Mouse (Mus musculus) hindbrain, embryonic 16.5 days (tissue): ENCODE measurements at regions not wholly inside any gene's neighbourhood (a gene's known extent, or its start where the extent isn't known, plus 50 kb on each side); places are given as distances from the start of the nearest gene placed in this dataset.

Experiments used
- ATAC-seq: fragments of 200-750 bp; cut with Nextera tagmentation; 2 replicates; pipeline ENCODE4 v1.8.0; 2017; ENCODE audit warnings: moderate TSS enrichment, moderate library complexity
- H3K27ac ChIP-seq: fragments of 300-500 bp; sonication (generic); 2 replicates; pipeline ENCODE4 v1.5.1; 2014; ENCODE audit warnings: low read depth, mild to moderate bottlenecking, control low read depth, low read length, moderate library complexity
- H3K27me3 ChIP-seq: fragments of 300-500 bp; sonication (generic); replicated peaks from 2 replicates; pipeline ENCODE4 v1.6.1; 2014; ENCODE audit warnings: low read length; ENCODE audit not compliant: control insufficient read depth, insufficient read depth
- H3K36me3 ChIP-seq: fragments of 300-500 bp; sonication (generic); 2 replicates; pipeline ENCODE4 v1.6.1; 2014; ENCODE audit warnings: mild to moderate bottlenecking, low read length, moderate library complexity, mixed read lengths; ENCODE audit not compliant: control insufficient read depth, insufficient read depth
- H3K4me1 ChIP-seq: fragments of 300-500 bp; sonication (generic); 2 replicates; pipeline ENCODE4 v1.6.1; 2014; ENCODE audit warnings: low read depth, low read length; ENCODE audit not compliant: control insufficient read depth, insufficient read depth
- H3K4me2 ChIP-seq: fragments of 300-500 bp; sonication (generic); 2 replicates; pipeline ENCODE4 v1.6.1; 2014; ENCODE audit warnings: mild to moderate bottlenecking, low read length, control low read depth, moderate library complexity
- H3K4me3 ChIP-seq: fragments of 300-500 bp; sonication (generic); 2 replicates; pipeline ENCODE4 v1.5.1; 2014; ENCODE audit warnings: mild to moderate bottlenecking, low read length, control low read depth, moderate library complexity
- H3K9ac ChIP-seq: fragments of 300-500 bp; sonication (generic); 2 replicates; pipeline ENCODE4 v1.6.1; 2014; ENCODE audit warnings: low read depth, mild to moderate bottlenecking, control low read depth, low read length, moderate library complexity
- H3K9me3 ChIP-seq: fragments of 300-500 bp; sonication (generic); 2 replicates; pipeline ENCODE4 v1.6.1; 2014; ENCODE audit warnings: mild to moderate bottlenecking, low read length, moderate library complexity; ENCODE audit not compliant: control insufficient read depth
- WGBS: fragments of 180-500 bp; shearing (Covaris S2); extraction: QIAGEN DNeasy Blood & Tissue Kit; methylation state at CpG from one replicate; pipeline ENCODE4 v1.1.7; 2014; 5-methylcytosine and 5-hydroxymethylcytosine counted together

GRCm38 (mm10) chr4:98282275-98282674 is 100.8 kb downstream of the Tm2d1 start:
- WGBS = 59% methylated on average over 2 of the region's 2 CpGs
- no peak overlapping the region for H3K4me2 ChIP-seq
- H3K4me3 ChIP-seq = no peak overlapping the region
- no peaks in the 10 kb centered on the region for H3K4me1 ChIP-seq
- H3K27ac ChIP-seq = no peak overlapping the region
- ATAC-seq = no peak
- no peaks in the 10 kb centered on the region for H3K36me3 ChIP-seq
- no peaks in the 10 kb centered on the region for H3K9me3 ChIP-seq
- no peaks in the 10 kb centered on the region for H3K27me3 ChIP-seq
- no peak overlapping the region for H3K9ac ChIP-seq

DNA sequence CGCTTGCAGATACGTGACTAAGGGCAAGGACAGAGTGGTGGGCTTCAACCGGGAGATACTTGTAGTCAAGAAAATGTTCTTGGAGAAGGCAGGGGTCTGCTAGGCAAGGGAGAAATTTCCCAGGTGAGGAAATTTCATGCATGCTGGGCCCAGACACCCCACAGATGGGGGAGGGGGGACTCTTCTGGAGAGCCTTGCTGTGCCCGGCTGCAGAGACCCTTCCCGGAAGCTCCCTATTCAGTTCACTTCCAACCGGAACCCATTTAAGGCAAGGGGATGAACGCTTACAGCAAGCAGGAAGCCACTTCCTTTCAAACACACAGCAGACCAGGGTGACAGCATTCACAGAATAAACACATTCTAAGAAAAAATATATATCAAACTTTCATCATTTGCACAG is 124.8 kb downstream of the Tm2d1 start:
- H3K4me1 ChIP-seq = no peaks in the 10 kb centered on the region
- no peak overlapping the region for H3K4me3 ChIP-seq
- no peak overlapping the region for H3K9ac ChIP-seq
- ATAC-seq = no peak
- WGBS = 80% methylated on average over 7 of the region's 7 CpGs
- no peak overlapping the region for H3K27ac ChIP-seq
- H3K9me3 ChIP-seq = no peaks in the 10 kb centered on the region
- H3K4me2 ChIP-seq = no peak overlapping the region
- H3K27me3 ChIP-seq = no peaks in the 10 kb centered on the region
- no peaks in the 10 kb centered on the region for H3K36me3 ChIP-seq

DNA sequence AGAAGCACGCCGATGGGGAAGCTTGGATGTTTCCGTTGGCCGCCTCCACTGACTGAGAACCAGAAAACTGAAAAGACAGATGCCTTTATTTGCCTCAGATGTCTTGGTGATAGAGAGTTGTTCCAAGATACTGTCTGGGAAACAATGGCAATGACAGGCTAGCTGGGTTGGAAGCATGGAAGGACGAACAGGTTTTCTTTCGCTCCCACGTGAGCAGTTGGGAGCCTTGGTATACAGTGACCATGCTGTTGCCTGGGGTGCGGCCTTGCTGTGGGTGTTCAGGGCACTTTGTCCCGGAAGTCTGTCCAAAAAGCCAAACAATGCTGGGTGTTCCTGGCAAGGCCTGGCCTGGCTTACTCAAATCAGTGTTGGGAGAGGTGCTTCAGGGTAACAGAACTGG is 125.4 kb downstream of the Tm2d1 start:
- Histone ChIP-seq H3K9me3 (no peaks in the 10 kb centered on the region), H3K27me3 (no peaks in the 10 kb centered on the region), H3K4me1 (no peaks in the 10 kb centered on the region), H3K27ac (no peak overlapping the region), H3K36me3 (no peaks in the 10 kb centered on the region), H3K9ac (no peak overlapping the region), H3K4me3 (no peak overlapping the region), H3K4me2 (no peak overlapping the region)
- ATAC-seq = no peak
- 81% methylated on average over 9 of the region's 9 CpGs for WGBS

GRCm38 (mm10) chr4:98254856-98255853 is 128.0 kb downstream of the Tm2d1 start:
- ATAC-seq = 0 out of 2 replicates have a peak, but pooled peaks have one; percentile 30
- H3K4me3 ChIP-seq = no peak overlapping the region
- H3K27ac ChIP-seq = no peak overlapping the region
- no peaks in the 10 kb centered on the region for H3K27me3 ChIP-seq
- no peak overlapping the region for H3K9ac ChIP-seq
- H3K36me3 ChIP-seq = no peaks in the 10 kb centered on the region
- no peaks in the 10 kb centered on the region for H3K4me1 ChIP-seq
- H3K9me3 ChIP-seq = no peaks in the 10 kb centered on the region
- no peak overlapping the region for H3K4me2 ChIP-seq
- 38% methylated on average over 18 of the region's 18 CpGs for WGBS

- H3K27ac ChIP-seq = peak overlapping the region; percentile 59
- no peaks in the 10 kb centered on the region for H3K9me3 ChIP-seq
- peaks cover 7% of the 10 kb centered on the region for H3K4me1 ChIP-seq
- H3K4me2 ChIP-seq = peak overlapping the region; percentile 70
- ATAC-seq = peak; percentile 86
- H3K27me3 ChIP-seq = no peaks in the 10 kb centered on the region
- H3K9ac ChIP-seq = peak overlapping the region; percentile 60
- 8% methylated on average over 16 of the region's 16 CpGs for WGBS
- H3K36me3 ChIP-seq = no peaks in the 10 kb centered on the region
- peak overlapping the region; percentile 39 for H3K4me3 ChIP-seq
Measured at GRCm38 (mm10) chr4:98243941-98244929, 138.9 kb downstream of the Tm2d1 start.

DNA sequence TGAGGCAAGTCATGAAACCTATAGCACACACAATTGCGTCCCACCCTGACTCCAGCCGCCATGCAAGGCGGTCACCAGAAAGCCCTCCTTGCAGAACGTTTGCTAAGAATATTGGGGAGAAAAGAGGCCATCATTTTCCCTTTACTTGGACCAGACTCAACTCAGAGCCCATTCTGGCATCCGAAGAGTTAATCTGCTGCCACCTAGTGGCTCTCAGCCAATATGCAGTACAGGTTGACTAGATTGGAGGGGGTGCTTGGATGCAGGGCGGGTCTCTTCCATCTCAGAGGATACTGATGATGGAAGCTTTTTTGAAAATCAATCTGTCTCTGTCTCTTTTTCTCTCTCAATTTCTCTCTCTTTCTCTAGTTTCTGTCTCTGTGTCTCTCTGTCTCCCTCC is 139.6 kb downstream of the Tm2d1 start:
- Histone ChIP-seq H3K4me2 (peak overlapping the region; percentile 70), H3K27me3 (no peaks in the 10 kb centered on the region), H3K9ac (no peak overlapping the region; the same call in 1 of the 2 replicates), H3K36me3 (no peaks in the 10 kb centered on the region), H3K4me3 (peak overlapping the region; percentile 39), H3K9me3 (no peaks in the 10 kb centered on the region), H3K4me1 (peaks cover 7% of the 10 kb centered on the region), H3K27ac (0 out of 2 replicates have a peak overlapping the region, but pooled peaks have one; percentile 7)
- 4% methylated on average over 6 of the region's 6 CpGs for WGBS
- peak; percentile 93 for ATAC-seq

- H3K36me3 ChIP-seq = no peaks in the 10 kb centered on the region
- 91% methylated on average over 2 of the region's 2 CpGs for WGBS
Measured at GRCm38 (mm10) chr4:98241921-98242320, 141.2 kb downstream of the Tm2d1 start.

DNA sequence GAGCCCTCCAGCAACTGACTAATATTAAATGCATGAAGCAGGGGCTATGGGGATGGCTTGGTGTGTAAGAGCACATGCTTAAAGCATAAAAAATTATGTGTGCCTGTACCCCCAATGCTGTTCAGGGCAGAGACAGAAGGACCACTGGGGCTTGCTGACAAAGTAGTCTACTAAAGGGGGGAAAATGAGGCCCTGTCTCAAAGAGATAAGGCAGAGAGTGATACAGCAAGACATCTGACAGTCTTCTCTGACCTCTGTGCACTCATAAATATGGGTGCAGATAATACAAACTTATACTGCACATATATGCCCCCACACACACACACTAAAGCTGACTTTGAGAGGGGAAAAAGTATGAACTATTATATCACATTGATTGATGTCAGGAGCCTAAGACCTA is 142.8 kb downstream of the Tm2d1 start:
- no peak overlapping the region for H3K9ac ChIP-seq
- ATAC-seq = no peak
- H3K27me3 ChIP-seq = no peaks in the 10 kb centered on the region

More at GRCm38 (mm10) chr4:98241921-98242320, 141.2 kb downstream of the Tm2d1 start:
- no peak overlapping the region for H3K9ac ChIP-seq
- ATAC-seq = no peak
- H3K27me3 ChIP-seq = no peaks in the 10 kb centered on the region
- H3K27ac ChIP-seq = no peak overlapping the region
- no peaks in the 10 kb centered on the region for H3K9me3 ChIP-seq
- H3K4me3 ChIP-seq = no peak overlapping the region
- no peak overlapping the region for H3K4me2 ChIP-seq
- peaks cover 7% of the 10 kb centered on the region for H3K4me1 ChIP-seq

DNA sequence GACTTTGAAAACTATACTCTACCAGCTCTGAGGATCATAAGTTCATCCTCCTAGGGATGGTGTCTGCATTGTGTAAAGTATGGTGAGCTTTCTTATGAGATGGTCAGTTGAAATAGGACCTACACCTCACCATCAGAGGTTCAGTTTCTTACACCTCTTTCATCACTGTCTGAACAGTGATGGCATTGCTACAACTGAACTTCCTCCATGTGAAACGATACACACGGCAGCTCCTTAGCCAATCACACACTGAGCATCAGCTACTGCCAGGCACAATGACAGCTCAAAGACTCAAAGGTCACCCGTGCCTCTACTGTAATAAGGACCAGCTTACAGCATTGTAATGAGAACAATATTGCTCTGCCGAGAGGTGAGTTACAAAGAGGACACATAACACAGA is 145.0 kb downstream of the Tm2d1 start:
- no peak for ATAC-seq
- no peak overlapping the region for H3K4me3 ChIP-seq
- no peaks in the 10 kb centered on the region for H3K9me3 ChIP-seq
- no peak overlapping the region for H3K9ac ChIP-seq
- WGBS = 58% methylated on average over 4 of the region's 4 CpGs
- no peaks in the 10 kb centered on the region; the same call in 1 of the 2 replicates for H3K4me1 ChIP-seq
- no peak overlapping the region for H3K27ac ChIP-seq
- no peaks in the 10 kb centered on the region for H3K27me3 ChIP-seq
- no peaks in the 10 kb centered on the region for H3K36me3 ChIP-seq
- H3K4me2 ChIP-seq = no peak overlapping the region

More for the DNA sequence above, 142.8 kb downstream of the Tm2d1 start:
- Histone ChIP-seq H3K27ac (no peak overlapping the region), H3K4me1 (peaks cover 7% of the 10 kb centered on the region), H3K36me3 (no peaks in the 10 kb centered on the region), H3K4me2 (no peak overlapping the region), H3K4me3 (no peak overlapping the region), H3K9me3 (no peaks in the 10 kb centered on the region)
